Mouse (Mus musculus) brain, embryonic 14.5 days (tissue): ENCODE measurements at regions not wholly inside any gene's neighbourhood (a gene's known extent, or its start where the extent isn't known, plus 50 kb on each side); places are given as distances from the start of the nearest gene placed in this dataset.

Source experiments
- DNase-seq: peaks from one replicate; pipeline ENCODE4 v3.0.0-alpha.2; 2011; ENCODE audit warnings: low read depth
- CTCF ChIP-seq: fragments of 200-500 bp; IDR thresholded peaks from 2 replicates; pipeline ENCODE4 v1.5.1; 2012; ENCODE audit warnings: inconsistent platforms, mild to moderate bottlenecking, moderate library complexity, borderline replicate concordance; ENCODE audit not compliant: insufficient read depth, insufficient read length; ENCODE audit errors: extremely low read depth
- POLR2A ChIP-seq: fragments of 200-500 bp; IDR thresholded peaks from 2 replicates; pipeline ENCODE4 v1.6.1; 2012; ENCODE audit warnings: mild to moderate bottlenecking, inconsistent platforms, borderline replicate concordance; ENCODE audit not compliant: poor library complexity, insufficient read depth, insufficient read length, severe bottlenecking; ENCODE audit errors: extremely low read depth

DNA sequence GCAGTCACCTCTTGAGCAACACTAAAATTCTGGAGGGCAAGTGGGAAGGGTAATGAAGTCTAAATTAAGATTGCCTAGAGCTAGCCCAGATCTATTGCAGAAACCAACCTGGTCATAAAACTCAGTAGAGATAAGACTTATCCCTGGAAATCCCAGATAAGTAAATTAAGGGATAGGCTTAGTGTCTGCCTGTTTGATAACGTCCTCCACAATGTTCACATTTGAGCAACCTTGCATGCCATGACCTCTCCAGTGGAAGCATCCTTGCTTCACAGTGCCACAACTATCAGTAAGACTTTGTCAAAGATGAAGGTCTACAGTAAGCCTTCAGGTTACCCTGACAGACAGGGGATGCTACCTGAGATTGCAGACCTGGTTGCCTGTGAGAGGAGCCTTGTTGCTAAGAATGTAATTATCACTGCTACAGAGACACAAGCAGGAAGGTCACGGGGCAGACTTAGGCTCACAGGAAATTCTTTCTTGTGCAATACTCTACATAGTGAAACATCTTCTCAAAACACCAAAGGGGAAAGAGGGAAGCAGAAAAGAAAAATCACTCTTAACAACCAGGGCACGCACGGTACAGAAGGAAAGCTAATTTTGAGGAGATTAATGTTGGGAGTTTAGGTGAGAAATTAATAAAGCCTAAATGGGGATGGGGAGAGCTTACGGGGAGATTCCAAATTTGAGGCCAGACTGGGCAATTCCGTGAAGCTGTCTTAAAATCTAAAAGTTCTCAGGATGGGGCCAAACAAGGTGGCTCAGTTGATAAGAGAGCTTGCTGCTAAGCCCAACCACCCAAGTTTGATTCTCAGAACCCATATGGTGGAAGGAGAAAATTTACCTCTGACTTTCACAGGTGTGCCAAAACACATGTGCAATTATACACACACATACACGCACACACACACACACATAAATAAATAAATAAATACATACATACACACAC is 56.9 kb upstream of the Prdm9 start:
- no peak for DNase-seq
- no peak for TF ChIP-seq CTCF
- no peak for TF ChIP-seq POLR2A

DNA sequence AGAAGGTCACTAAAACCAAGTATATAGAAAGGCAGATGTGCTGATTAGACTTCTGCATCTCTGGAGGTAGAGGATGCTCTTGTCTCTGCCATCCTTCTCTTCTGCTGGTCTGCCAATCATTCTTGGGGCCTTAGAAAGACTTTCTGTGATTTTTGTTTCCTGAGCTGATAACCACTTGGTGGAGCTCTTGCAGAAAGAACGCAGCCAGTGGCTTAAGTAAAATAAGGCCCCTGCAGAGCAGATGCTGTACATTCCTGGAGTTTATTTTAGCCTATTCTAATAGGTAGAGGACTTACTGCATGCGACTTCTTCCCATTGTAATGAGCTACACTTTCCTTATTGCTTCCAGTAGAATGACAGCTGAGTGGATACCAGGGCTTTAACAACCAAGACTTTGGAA is 58.8 kb upstream of the Prdm9 start:
- DNase-seq: peak; percentile 63
- TF ChIP-seq POLR2A: no peak
- peak; percentile 43; the same call in 1 of the 2 replicates for TF ChIP-seq CTCF

DNA sequence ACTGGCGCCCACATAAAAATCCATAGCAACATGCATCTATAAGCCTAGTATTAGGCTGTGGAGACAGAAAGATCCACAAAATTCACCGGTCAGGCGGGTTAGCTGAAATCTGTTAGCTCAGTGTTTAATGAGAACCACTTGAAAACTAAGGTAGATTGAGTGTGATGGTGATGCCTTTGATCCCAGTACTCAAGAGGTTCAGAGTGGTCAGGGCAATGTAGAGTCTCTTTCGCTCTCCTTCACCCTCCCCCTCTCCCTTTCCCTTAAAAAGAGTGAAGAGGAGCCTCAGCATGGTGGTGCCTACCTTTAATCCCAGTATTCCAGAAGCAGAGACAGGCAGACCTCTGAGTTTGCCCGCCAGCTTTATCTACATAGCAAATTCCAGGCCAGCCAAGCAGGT is 66.6 kb upstream of the Prdm9 start:
- TF ChIP-seq POLR2A (no peak), CTCF (no peak)
- no peak for DNase-seq

DNA sequence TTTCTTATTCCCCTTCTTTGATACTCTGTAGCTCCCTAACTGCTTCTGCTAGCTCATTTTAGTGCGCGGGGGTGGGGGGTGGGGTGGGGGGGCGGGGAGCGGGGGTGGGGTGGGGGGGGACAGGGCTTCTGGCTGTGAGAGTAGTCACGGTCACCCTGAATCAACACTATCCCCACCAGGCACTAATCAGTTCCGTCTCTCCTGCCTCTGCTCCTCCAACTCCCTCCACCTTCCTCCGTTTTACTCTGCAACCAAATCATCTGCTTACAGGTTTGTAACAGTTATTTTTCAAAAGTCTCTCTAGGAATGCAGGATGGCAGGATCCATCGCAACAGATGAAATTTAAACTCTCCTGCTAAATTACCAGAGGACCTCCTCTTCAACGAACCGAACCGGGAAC is 67.5 kb upstream of the Prdm9 start:
- DNase-seq: no peak
- TF ChIP-seq CTCF (no peak), POLR2A (no peak)

DNA sequence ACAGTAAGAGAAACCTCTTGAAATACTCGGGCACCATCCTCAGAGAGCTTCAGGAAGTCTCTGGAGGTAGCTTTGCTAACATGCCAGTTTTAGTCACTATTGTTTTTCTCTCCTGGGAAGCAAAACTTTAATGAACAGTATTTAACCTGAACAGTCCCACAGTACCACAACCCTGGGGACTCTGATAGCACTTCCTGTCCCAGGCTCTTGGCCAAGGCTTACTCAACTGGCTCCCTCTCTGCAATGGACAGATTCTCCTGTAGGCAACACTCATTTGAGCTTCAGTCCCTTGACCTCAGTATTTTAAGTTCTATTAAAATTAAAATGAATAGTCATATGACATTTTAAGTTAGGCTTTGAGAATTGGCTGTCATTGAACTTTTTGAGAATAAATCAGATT is 67.9 kb upstream of the Prdm9 start:
- no peak for DNase-seq
- no peak for TF ChIP-seq POLR2A
- no peak for TF ChIP-seq CTCF

DNA sequence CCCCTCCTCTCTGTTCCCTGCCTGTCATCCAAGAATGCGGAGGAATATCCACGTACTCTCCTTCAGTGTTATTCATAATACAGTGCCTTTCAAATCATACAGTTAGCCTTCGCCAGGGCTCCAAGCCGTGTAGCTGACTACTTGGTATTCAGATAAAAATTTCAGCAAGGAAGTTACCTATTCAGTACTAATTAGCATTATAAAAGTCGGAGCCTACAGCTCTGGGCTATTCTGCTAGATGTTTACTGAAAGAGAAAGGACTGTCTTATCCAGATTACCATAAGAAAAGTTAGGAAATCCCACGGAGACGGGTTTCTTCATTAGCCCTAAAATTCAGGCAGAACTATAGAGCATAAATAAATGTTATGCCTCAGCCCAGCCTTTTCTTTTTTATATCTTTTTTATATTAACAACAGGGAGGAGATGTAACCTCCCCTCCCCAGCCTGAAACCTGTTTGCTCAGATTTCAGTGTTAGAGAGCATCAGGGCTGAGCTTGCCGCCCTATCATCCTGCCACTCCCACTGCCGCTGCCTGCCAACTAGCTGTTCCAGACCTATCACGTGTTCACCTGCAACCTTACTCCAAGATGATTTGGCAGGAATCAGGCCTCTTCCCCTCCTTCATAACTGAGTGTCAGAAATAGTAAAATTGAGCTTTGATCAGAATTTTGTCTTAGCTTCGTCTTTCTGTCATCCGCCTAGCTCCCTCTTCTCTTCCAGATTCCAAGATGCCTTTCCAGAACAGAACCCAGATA is 65.5 kb upstream of the Chd1 start:
- DNase-seq: peak; percentile 14

DNA sequence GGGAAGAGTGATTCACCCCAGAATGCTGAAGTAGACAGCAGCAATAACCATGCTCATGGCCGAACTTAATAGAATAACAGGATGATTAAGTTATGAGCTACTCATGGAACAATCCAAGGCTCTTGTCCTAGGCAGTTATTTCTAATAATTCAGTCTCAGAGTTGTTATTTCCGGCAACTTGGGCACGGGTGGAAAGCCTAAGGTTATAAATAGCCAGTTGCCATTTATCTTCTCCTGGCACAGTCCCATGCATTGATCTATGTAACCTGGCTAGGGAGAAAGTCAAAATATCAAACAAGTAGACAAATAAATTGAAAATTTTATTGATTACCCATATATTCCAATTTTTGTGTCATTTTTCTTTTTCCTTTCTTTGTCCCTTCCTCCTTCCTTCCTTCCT is 64.0 kb upstream of the Chd1 start:
- TF ChIP-seq CTCF: no peak
- TF ChIP-seq POLR2A: no peak
- DNase-seq: no peak

DNA sequence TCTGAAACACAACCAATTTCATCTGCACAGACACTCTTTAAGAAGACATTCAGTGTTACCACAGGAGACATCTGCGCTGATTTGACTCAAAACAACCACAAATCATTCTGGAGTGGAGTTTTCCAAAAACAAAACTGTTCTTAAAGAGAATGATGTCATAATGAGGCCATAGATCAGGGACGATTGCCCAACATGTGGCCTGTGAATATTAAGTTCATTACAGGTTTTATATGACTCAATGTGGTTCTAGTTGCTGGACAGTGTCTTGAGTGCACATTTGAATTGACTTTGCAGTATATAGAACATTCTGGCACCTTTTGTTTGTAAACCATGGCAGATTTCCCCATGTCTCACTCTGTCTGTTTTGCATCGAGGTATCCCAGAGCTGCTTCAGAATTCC is 63.0 kb upstream of the Chd1 start:
- TF ChIP-seq POLR2A (no peak), CTCF (no peak)
- no peak for DNase-seq

DNA sequence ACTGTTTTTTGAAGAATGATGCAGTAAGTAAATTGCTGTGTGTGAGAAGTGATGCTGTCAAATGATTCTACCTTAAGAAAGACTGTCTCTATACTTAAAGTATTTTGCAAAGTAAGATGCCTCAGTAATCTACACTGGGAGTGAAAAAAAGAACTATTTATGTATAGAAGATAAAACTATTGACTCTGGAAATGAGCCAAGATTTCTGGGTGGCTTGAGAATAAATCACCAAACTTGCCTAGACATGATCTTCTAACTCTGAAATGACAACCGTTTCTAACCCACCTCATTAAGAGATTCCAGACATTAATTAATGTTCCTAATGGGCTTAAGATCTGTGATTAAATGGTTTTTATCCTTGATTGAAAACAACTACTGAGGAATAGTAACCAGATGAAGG is 58.0 kb upstream of the Chd1 start:
- TF ChIP-seq POLR2A: no peak
- no peak for TF ChIP-seq CTCF
- DNase-seq: peak; percentile 1

DNA sequence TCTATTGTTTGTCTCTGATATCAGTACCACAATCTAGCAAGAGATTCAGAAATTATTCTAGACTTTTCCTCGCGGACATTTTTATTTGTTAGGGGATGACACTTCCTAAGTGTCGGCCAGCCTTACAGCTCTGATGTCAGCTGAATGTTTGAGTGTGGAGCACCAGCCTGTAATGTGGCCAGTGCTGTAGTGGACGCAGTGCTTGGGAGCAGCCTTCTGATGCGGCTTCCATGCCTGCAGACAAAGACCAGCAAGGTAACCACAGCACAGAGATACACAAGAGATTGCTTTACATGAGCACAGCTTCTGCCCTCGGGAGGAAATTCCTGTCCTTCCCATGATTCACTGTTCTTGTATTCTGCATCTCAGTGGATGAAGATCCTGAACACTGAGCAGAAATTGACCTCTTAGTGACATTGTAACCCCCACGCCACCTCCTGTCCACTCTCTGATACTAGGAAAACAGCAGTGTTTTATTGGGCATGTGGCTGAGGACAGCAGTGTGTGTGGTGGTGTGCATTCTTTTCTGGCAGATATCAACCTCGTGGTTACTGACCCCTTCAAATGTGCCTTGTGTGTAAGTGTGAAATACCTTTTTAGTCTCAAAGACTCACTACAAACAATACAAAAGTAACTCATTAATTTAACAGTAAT is 54.6 kb upstream of the Chd1 start:
- TF ChIP-seq CTCF: no peak
- no peak for TF ChIP-seq POLR2A

DNA sequence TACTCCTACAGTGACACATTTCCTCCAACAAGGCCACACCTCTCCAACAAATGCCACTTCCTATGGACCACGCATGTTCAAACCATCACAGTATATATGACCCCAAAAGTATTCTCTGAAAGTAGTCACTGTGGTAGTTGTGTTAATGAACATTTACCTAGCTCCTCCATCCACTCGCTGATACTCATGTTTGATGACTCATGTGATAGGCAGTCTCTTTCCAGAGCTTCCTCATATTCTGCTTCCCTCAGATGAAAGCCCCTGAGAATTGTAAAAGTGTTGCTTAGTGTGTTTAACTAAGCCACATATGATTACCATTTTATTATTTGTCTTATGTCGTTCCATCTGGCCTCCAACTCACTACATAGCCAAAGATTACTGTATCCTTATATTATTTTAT is 52.9 kb upstream of the Chd1 start:
- no peak for DNase-seq
- no peak for TF ChIP-seq POLR2A
- no peak for TF ChIP-seq CTCF

More for the DNA sequence above, 54.6 kb upstream of the Chd1 start:
- no peak for DNase-seq
